In genomic region chr5:134961519-134961918, GRCm38 (mm10) we compare ENCODE assay signal across 28 mouse cellular contexts. TPM values are rescaled to one million over a fixed set of nuclear protein-coding genes. Genes with fewer than 3 reads are reported as not detected.
A peak's percentile ranks its signal among the peaks of the same experiment; 100 is the strongest.
DNase-seq lines count a peak whose midpoint lies in the region; ATAC-seq and TF ChIP-seq lines count a peak whose summit lies in the region.
"Had no signal": no experiment of that assay in that cellular context is flagged by ENCODE, and none has a peak within 500 bp of the region (broad histone marks: within the 10 kb centered on the region; RNA-seq: fewer than 3 reads in every experiment).

No protein-coding gene starts in this region.

- peak; percentile 51 for DNase-seq in adrenal gland, adult 2 months
- DNase-seq in adrenal gland, adult 8-10 months = no peak
- no peak for DNase-seq in lung, adult 18-20 months
- no peak for DNase-seq in heart, adult 2 months
- DNase-seq: cerebellum, adult 11-12 months; cerebellum, adult 2 months; cerebellum, adult 9-10 months; cerebellum, postnatal 10 days; cerebellum, postnatal 36 days; embryo, embryonic 11 days had no signal

- no peak overlapping the region for H3K9ac ChIP-seq in intestine, embryonic 15.5 days
- H3K9ac ChIP-seq in intestine, postnatal 0 days (ENCODE audit: low read depth, low read length) = no peak overlapping the region
- no peak overlapping the region for H3K9ac ChIP-seq in ES-Bruce4 (ENCODE audit: low read depth, poor library complexity, severe bottlenecking)
- H3K9ac ChIP-seq in intestine, embryonic 16.5 days (ENCODE audit: low read depth, low read length) = no peak overlapping the region
- H3K9ac ChIP-seq in heart, adult 2 months (ENCODE audit: low read depth, low read length) = no peak overlapping the region
- H3K9ac ChIP-seq: embryonic facial prominence, embryonic 13.5 days; embryonic facial prominence, embryonic 15.5 days; forebrain, embryonic 12.5 days had no signal

- no peak overlapping the region for H3K4me3 ChIP-seq in intestine, embryonic 15.5 days (replicated peaks)
- H3K4me3 ChIP-seq in intestine, postnatal 0 days (ENCODE audit: low read depth, low read length) = no peak overlapping the region
- no peak overlapping the region for H3K4me3 ChIP-seq in ES-Bruce4 (ENCODE audit: low read depth, low read length)
- no peak overlapping the region for H3K4me3 ChIP-seq in intestine, embryonic 16.5 days (ENCODE audit: low read length)
- no peak overlapping the region for H3K4me3 ChIP-seq in heart, adult 2 months
- H3K4me3 ChIP-seq: embryonic facial prominence, embryonic 13.5 days; embryonic facial prominence, embryonic 15.5 days; erythroblast, embryonic 14.5 days; forebrain, embryonic 10.5 days; forebrain, embryonic 12.5 days had no signal

- no peak for TF ChIP-seq POLR2A in ES-Bruce4 (IDR thresholded peaks at IDR 0.05; ENCODE audit: insufficient read depth, low read length)
- TF ChIP-seq POLR2A in heart, adult 2 months (IDR thresholded peaks at IDR 0.05; ENCODE audit: insufficient read depth, low read depth, low read length) = no peak

- 92% methylated on average over 2 of the region's 2 CpGs for WGBS in intestine, embryonic 15.5 days
- 81% methylated on average over 2 of the region's 2 CpGs for WGBS in intestine, postnatal 0 days
- 88% methylated on average over 2 of the region's 2 CpGs for WGBS in intestine, embryonic 16.5 days
- WGBS in heart, adult 2 months = 92% methylated on average over 2 of the region's 2 CpGs

- no peak for TF ChIP-seq EP300 in ES-Bruce4 (IDR thresholded peaks at IDR 0.05; ENCODE audit: insufficient read depth, low read depth, low read length)
- no peak for TF ChIP-seq EP300 in heart, adult 2 months (IDR thresholded peaks at IDR 0.05; ENCODE audit: insufficient read depth, low read depth, low read length)

- no peak for TF ChIP-seq CTCF in intestine, postnatal 0 days (IDR thresholded peaks at IDR 0.05; ENCODE audit: low read depth)
- no peak for TF ChIP-seq CTCF in ES-Bruce4 (IDR thresholded peaks at IDR 0.05; ENCODE audit: low read depth, low read length)
- no peak for TF ChIP-seq CTCF in heart, adult 2 months (IDR thresholded peaks at IDR 0.05)

- intact Hi-C loops in heart, adult 2 months (cut with DNase I) = no loop called here

- no peak for ATAC-seq in intestine, embryonic 15.5 days
- no peak for ATAC-seq in intestine, postnatal 0 days
- ATAC-seq in intestine, embryonic 16.5 days = no peak
- ATAC-seq: activated CD4-positive, CD25-positive, alpha-beta regulatory T cell, adult 4 months; forebrain, embryonic 14.5 days; forebrain, embryonic 16.5 days; Patski had no signal

- no peaks in the 10 kb centered on the region for H3K9me3 ChIP-seq in intestine, embryonic 15.5 days
- no peaks in the 10 kb centered on the region for H3K9me3 ChIP-seq in intestine, postnatal 0 days (ENCODE audit: control insufficient read depth)
- no peaks in the 10 kb centered on the region for H3K9me3 ChIP-seq in ES-Bruce4 (replicated peaks; ENCODE audit: control insufficient read depth, insufficient read depth, low read length, poor library complexity, severe bottlenecking)
- no peaks in the 10 kb centered on the region for H3K9me3 ChIP-seq in intestine, embryonic 16.5 days (ENCODE audit: control insufficient read depth, low read length)
- H3K9me3 ChIP-seq: embryonic facial prominence, embryonic 13.5 days; embryonic facial prominence, embryonic 15.5 days; forebrain, embryonic 10.5 days; forebrain, embryonic 12.5 days; G1E had no signal

- H3K4me2 ChIP-seq in intestine, embryonic 15.5 days (replicated peaks) = no peak overlapping the region
- H3K4me2 ChIP-seq in intestine, postnatal 0 days (replicated peaks; ENCODE audit: low read depth) = no peak overlapping the region
- no peak overlapping the region for H3K4me2 ChIP-seq in intestine, embryonic 16.5 days (ENCODE audit: low read depth, low read length)
- H3K4me2 ChIP-seq: embryonic facial prominence, embryonic 13.5 days; embryonic facial prominence, embryonic 15.5 days; forebrain, embryonic 12.5 days had no signal

- H3K27me3 ChIP-seq in intestine, embryonic 15.5 days (replicated peaks) = no peaks in the 10 kb centered on the region
- no peaks in the 10 kb centered on the region for H3K27me3 ChIP-seq in intestine, postnatal 0 days (replicated peaks; ENCODE audit: control insufficient read depth, insufficient read depth, low read length)
- no peaks in the 10 kb centered on the region for H3K27me3 ChIP-seq in ES-Bruce4 (ENCODE audit: control insufficient read depth, insufficient read depth, low read length, poor library complexity, severe bottlenecking)
- no peaks in the 10 kb centered on the region for H3K27me3 ChIP-seq in intestine, embryonic 16.5 days (replicated peaks; ENCODE audit: control insufficient read depth, insufficient read depth, low read length)
- no peaks in the 10 kb centered on the region for H3K27me3 ChIP-seq in heart, adult 2 months (ENCODE audit: control insufficient read depth, insufficient read depth, low read length)
- H3K27me3 ChIP-seq: embryonic facial prominence, embryonic 13.5 days; embryonic facial prominence, embryonic 15.5 days; Patski had no signal

- H3K4me1 ChIP-seq in intestine, embryonic 15.5 days (replicated peaks) = peaks cover 8% of the 10 kb centered on the region; the same call in 1 of the 2 replicates
- H3K4me1 ChIP-seq in intestine, postnatal 0 days (replicated peaks; ENCODE audit: control insufficient read depth, insufficient read depth, low read length) = no peaks in the 10 kb centered on the region
- peaks cover 12% of the 10 kb centered on the region for H3K4me1 ChIP-seq in ES-Bruce4 (ENCODE audit: control insufficient read depth, insufficient read depth, low read length)
- H3K4me1 ChIP-seq in intestine, embryonic 16.5 days (ENCODE audit: control insufficient read depth, insufficient read depth, low read length) = peaks cover 12% of the 10 kb centered on the region
- H3K4me1 ChIP-seq in heart, adult 2 months (ENCODE audit: control insufficient read depth, insufficient read depth, low read length) = peaks cover 4% of the 10 kb centered on the region

- no peaks in the 10 kb centered on the region for H3K79me2 ChIP-seq in heart, adult 2 months (replicated peaks; ENCODE audit: control insufficient read depth, insufficient read depth, low read length)

- no peaks in the 10 kb centered on the region for H3K36me3 ChIP-seq in intestine, embryonic 15.5 days
- no peaks in the 10 kb centered on the region for H3K36me3 ChIP-seq in intestine, postnatal 0 days (ENCODE audit: control insufficient read depth, insufficient read depth)
- H3K36me3 ChIP-seq in ES-Bruce4 (ENCODE audit: control insufficient read depth, insufficient read depth, low read length, poor library complexity, severe bottlenecking) = no peaks in the 10 kb centered on the region
- H3K36me3 ChIP-seq in intestine, embryonic 16.5 days (ENCODE audit: control insufficient read depth, insufficient read depth, low read length) = no peaks in the 10 kb centered on the region
- no peaks in the 10 kb centered on the region for H3K36me3 ChIP-seq in heart, adult 2 months (ENCODE audit: control insufficient read depth, insufficient read depth, low read length)
- H3K36me3 ChIP-seq: embryonic facial prominence, embryonic 13.5 days; embryonic facial prominence, embryonic 15.5 days; forebrain, embryonic 10.5 days; forebrain, embryonic 12.5 days; G1E had no signal

- H3K27ac ChIP-seq in intestine, embryonic 15.5 days = 0 out of 2 replicates have a peak overlapping the region, but pooled peaks have one; percentile 3
- no peak overlapping the region for H3K27ac ChIP-seq in intestine, postnatal 0 days (ENCODE audit: low read depth, low read length)
- H3K27ac ChIP-seq in ES-Bruce4 (ENCODE audit: insufficient read depth, low read length) = peak overlapping the region; percentile 12; the same call in 1 of the 2 replicates
- H3K27ac ChIP-seq in intestine, embryonic 16.5 days (ENCODE audit: low read length) = peak overlapping the region; percentile 28; the same call in 1 of the 2 replicates
- no peak overlapping the region for H3K27ac ChIP-seq in heart, adult 2 months
- H3K27ac ChIP-seq: embryonic facial prominence, embryonic 13.5 days; forebrain, embryonic 10.5 days; forebrain, embryonic 12.5 days had no signal

RNA-seq across cellular contexts. Expression of gene Cldn4, which starts 14.8 kb away (rescaled TPM):
- not detected for total RNA-seq in adrenal gland, adult 2 months (2021)
- 0.06 TPM in 1 of 2 replicates, not detected in the other for polyA plus RNA-seq in adrenal gland, adult 2 months (2012; rRNA removed)
- not detected for total RNA-seq in adrenal gland, adult 8-10 months (2022)
- 45.6 and 49.2 TPM in 2 replicates for polyA plus RNA-seq in intestine, embryonic 15.5 days (2015; fragmentation: Nextera tagmentation; extraction: Ambion mirVana)
- 62.1 and 76.6 TPM in 2 replicates for polyA plus RNA-seq in intestine, postnatal 0 days (2015; fragmentation: Nextera tagmentation; extraction: Ambion mirVana)
- 259 and 279 TPM in 2 replicates for polyA plus RNA-seq in ES-Bruce4 (2011; ENCODE audit: insufficient read depth, insufficient read length, low read depth, missing spikeins)
- polyA plus RNA-seq in intestine, embryonic 16.5 days (2015; fragmentation: Nextera tagmentation; extraction: Ambion mirVana) = 48.7 and 54.2 TPM in 2 replicates
- not detected for total RNA-seq in heart, adult 2 months (2021)
- 0.68 TPM in 1 of 2 replicates, not detected in the other for polyA plus RNA-seq in heart, adult 2 months (2012; rRNA removed)
- total RNA-seq: adrenal gland, postnatal 36 days; common myeloid progenitor, adult 5-6 weeks had no signal
- polyA plus RNA-seq: activated CD4-positive, CD25-positive, alpha-beta regulatory T cell, adult 4 months; erythroblast, embryonic 14.5 days; forebrain, embryonic 14.5 days; forebrain, embryonic 16.5 days; G1E had no signal

RNA-seq across cellular contexts. Expression of gene Cldn3, which starts 24.5 kb away (rescaled TPM):
- total RNA-seq in adrenal gland, adult 2 months (2021) = under 1 TPM; 0.62 to 0.75 TPM
- 2.9 and 3.7 TPM in 2 replicates for polyA plus RNA-seq in adrenal gland, adult 2 months (2012; rRNA removed)
- 1 to 10 TPM in 3 of 4 experiments, not detected in 1; 1.1 to 1.5 (median 1.4) TPM for total RNA-seq in adrenal gland, adult 8-10 months (2022)
- polyA plus RNA-seq in intestine, embryonic 15.5 days (2015; fragmentation: Nextera tagmentation; extraction: Ambion mirVana) = 173 and 195 TPM in 2 replicates
- polyA plus RNA-seq in intestine, postnatal 0 days (2015; fragmentation: Nextera tagmentation; extraction: Ambion mirVana) = 96.0 and 116 TPM in 2 replicates
- polyA plus RNA-seq in ES-Bruce4 (2011; ENCODE audit: insufficient read depth, insufficient read length, low read depth, missing spikeins) = 22.4 and 26.3 TPM in 2 replicates
- polyA plus RNA-seq in intestine, embryonic 16.5 days (2015; fragmentation: Nextera tagmentation; extraction: Ambion mirVana) = 187 and 217 TPM in 2 replicates
- under 1 TPM in 1 of 2 experiments, not detected in 1; 0.26 TPM for total RNA-seq in heart, adult 2 months (2021)
- polyA plus RNA-seq in heart, adult 2 months (2012; rRNA removed) = 0.12 and 6.8 TPM in 2 replicates
- total RNA-seq: common myeloid progenitor, adult 5-6 weeks; G1E had no signal
- polyA plus RNA-seq: activated CD4-positive, CD25-positive, alpha-beta regulatory T cell, adult 4 months; C2C12; Patski had no signal

RNA-seq across cellular contexts. Expression of gene Mettl27, which starts 29.4 kb away (rescaled TPM):
- total RNA-seq in adrenal gland, adult 2 months (2021) = 10 to 100 TPM; 23.5 to 33.1 TPM
- 22.5 and 39.1 TPM in 2 replicates for polyA plus RNA-seq in adrenal gland, adult 2 months (2012; rRNA removed)
- total RNA-seq in adrenal gland, adult 8-10 months (2022) = 10 to 100 TPM; 22.1 to 55.7 (median 44.6) TPM
- polyA plus RNA-seq in intestine, embryonic 15.5 days (2015; fragmentation: Nextera tagmentation; extraction: Ambion mirVana) = 18.5 and 25.7 TPM in 2 replicates
- polyA plus RNA-seq in intestine, postnatal 0 days (2015; fragmentation: Nextera tagmentation; extraction: Ambion mirVana) = 30.3 and 31.4 TPM in 2 replicates
- 36.3 and 37.5 TPM in 2 replicates for polyA plus RNA-seq in ES-Bruce4 (2011; ENCODE audit: insufficient read depth, insufficient read length, low read depth, missing spikeins)
- polyA plus RNA-seq in intestine, embryonic 16.5 days (2015; fragmentation: Nextera tagmentation; extraction: Ambion mirVana) = 27.2 TPM in 2 replicates
- 1 to 10 TPM; 4.1 to 6.7 TPM for total RNA-seq in heart, adult 2 months (2021)
- polyA plus RNA-seq in heart, adult 2 months (2012; rRNA removed) = 2.8 TPM in 2 replicates

RNA-seq across cellular contexts. Expression of gene Cldn13, which starts 46.2 kb away (rescaled TPM):
- not detected for total RNA-seq in adrenal gland, adult 2 months (2021)
- not detected in 2 replicates for polyA plus RNA-seq in adrenal gland, adult 2 months (2012; rRNA removed)
- total RNA-seq in adrenal gland, adult 8-10 months (2022) = not detected
- 3.9 and 5.3 TPM in 2 replicates for polyA plus RNA-seq in intestine, embryonic 15.5 days (2015; fragmentation: Nextera tagmentation; extraction: Ambion mirVana)
- polyA plus RNA-seq in intestine, postnatal 0 days (2015; fragmentation: Nextera tagmentation; extraction: Ambion mirVana) = not detected in 2 replicates
- polyA plus RNA-seq in ES-Bruce4 (2011; ENCODE audit: insufficient read depth, insufficient read length, low read depth, missing spikeins) = not detected in 2 replicates
- 2.1 and 6.4 TPM in 2 replicates for polyA plus RNA-seq in intestine, embryonic 16.5 days (2015; fragmentation: Nextera tagmentation; extraction: Ambion mirVana)
- total RNA-seq in heart, adult 2 months (2021) = not detected
- 0.10 TPM in 1 of 2 replicates, not detected in the other for polyA plus RNA-seq in heart, adult 2 months (2012; rRNA removed)
- total RNA-seq: adrenal gland, postnatal 36 days had no signal
- polyA plus RNA-seq: C2C12; cerebellum, adult 2 months; embryonic facial prominence, embryonic 15.5 days; forebrain, embryonic 16.5 days; frontal cortex, adult 2 months; G1E; Patski had no signal

RNA-seq across cellular contexts. Expression of gene Abhd11, which starts 47.4 kb away (rescaled TPM):
- total RNA-seq in adrenal gland, adult 2 months (2021) = 10 to 100 TPM; 51.7 to 52.4 TPM
- polyA plus RNA-seq in adrenal gland, adult 2 months (2012; rRNA removed) = 90.8 and 100.0 TPM in 2 replicates
- 10 to 100 TPM; 52.4 to 65.4 (median 55.9) TPM for total RNA-seq in adrenal gland, adult 8-10 months (2022)
- 96.0 and 101 TPM in 2 replicates for polyA plus RNA-seq in intestine, embryonic 15.5 days (2015; fragmentation: Nextera tagmentation; extraction: Ambion mirVana)
- polyA plus RNA-seq in intestine, postnatal 0 days (2015; fragmentation: Nextera tagmentation; extraction: Ambion mirVana) = 60.1 and 61.9 TPM in 2 replicates
- 45.8 and 48.4 TPM in 2 replicates for polyA plus RNA-seq in ES-Bruce4 (2011; ENCODE audit: insufficient read depth, insufficient read length, low read depth, missing spikeins)
- 102 and 106 TPM in 2 replicates for polyA plus RNA-seq in intestine, embryonic 16.5 days (2015; fragmentation: Nextera tagmentation; extraction: Ambion mirVana)
- total RNA-seq in heart, adult 2 months (2021) = 10 to 100 TPM; 56.9 to 64.5 TPM
- 90.2 and 110 TPM in 2 replicates for polyA plus RNA-seq in heart, adult 2 months (2012; rRNA removed)

Comparison
In these comparisons a context has a peak if more than half of its experiments do, and no peak if none do; other contexts are left out.
1. H3K27ac ChIP-seq: peak in intestine, embryonic 15.5 days (single experiment), ES-Bruce4 (single experiment) and intestine, embryonic 16.5 days (single experiment); none in intestine, postnatal 0 days (single experiment) and heart, adult 2 months (single experiment).
2. RNA of gene Cldn4, which starts 14.8 kb away (polyA plus RNA-seq): 259 to 279 TPM in ES-Bruce4, 62.1 to 76.6 TPM in intestine, postnatal 0 days, 48.7 to 54.2 TPM in intestine, embryonic 16.5 days and 45.6 to 49.2 TPM in intestine, embryonic 15.5 days; 0.68 TPM in heart, adult 2 months and 0.06 TPM in adrenal gland, adult 2 months; every median in the first group is over 10 times any median in the second.